Mouse (Mus musculus) heart, embryonic 10.5 days (tissue): ENCODE measurements around the gene Aco2. TPM values are rescaled to one million over a fixed set of nuclear protein-coding genes. Genes with fewer than 3 reads are reported as not detected.

Experiments used
- DNase-seq: peaks from one replicate; pipeline ENCODE4 v3.0.0-alpha.2; 2017; ENCODE audit warnings: low spot score
- H3K27ac ChIP-seq: fragments of 300-500 bp; sonication (generic); 2 replicates; pipeline ENCODE4 v1.5.1; 2016; ENCODE audit warnings: mild to moderate bottlenecking
- H3K27me3 ChIP-seq: fragments of 300-500 bp; sonication (generic); 2 replicates; pipeline ENCODE4 v1.6.1; 2016; ENCODE audit warnings: mild to moderate bottlenecking; ENCODE audit not compliant: poor library complexity, insufficient read depth, severe bottlenecking
- H3K36me3 ChIP-seq: fragments of 300-500 bp; sonication (generic); 2 replicates; pipeline ENCODE4 v1.6.1; 2016; ENCODE audit warnings: mild to moderate bottlenecking, moderate library complexity
- H3K4me1 ChIP-seq: fragments of 300-500 bp; sonication (generic); 2 replicates; pipeline ENCODE4 v1.6.1; 2016; ENCODE audit warnings: mild to moderate bottlenecking
- H3K4me3 ChIP-seq: fragments of 300-500 bp; sonication (generic); 2 replicates; pipeline ENCODE4 v1.5.1; 2016; ENCODE audit warnings: mild to moderate bottlenecking, moderate library complexity
- H3K9me3 ChIP-seq: fragments of 300-500 bp; sonication (generic); 2 replicates; pipeline ENCODE4 v1.6.1; 2016; ENCODE audit warnings: mild to moderate bottlenecking, moderate library complexity
- WGBS: fragments of 180-500 bp; shearing (Covaris S2); methylation state at CpG from one replicate; pipeline ENCODE4 v1.1.7; 2016; 5-methylcytosine and 5-hydroxymethylcytosine counted together
- polyA plus RNA-seq: library from polyadenylated mRNA; unstranded; fragments of >200 nt; fragmentation: Nextera tagmentation; extraction: Ambion mirVana; gene quantifications from 2 replicates; pipeline ENCODE4 v1.2.1, GENCODE M21; 2016

Aco2 gene
- polyA plus RNA-seq, 1 experiment from 2014 or later = 320 TPM

DNA sequence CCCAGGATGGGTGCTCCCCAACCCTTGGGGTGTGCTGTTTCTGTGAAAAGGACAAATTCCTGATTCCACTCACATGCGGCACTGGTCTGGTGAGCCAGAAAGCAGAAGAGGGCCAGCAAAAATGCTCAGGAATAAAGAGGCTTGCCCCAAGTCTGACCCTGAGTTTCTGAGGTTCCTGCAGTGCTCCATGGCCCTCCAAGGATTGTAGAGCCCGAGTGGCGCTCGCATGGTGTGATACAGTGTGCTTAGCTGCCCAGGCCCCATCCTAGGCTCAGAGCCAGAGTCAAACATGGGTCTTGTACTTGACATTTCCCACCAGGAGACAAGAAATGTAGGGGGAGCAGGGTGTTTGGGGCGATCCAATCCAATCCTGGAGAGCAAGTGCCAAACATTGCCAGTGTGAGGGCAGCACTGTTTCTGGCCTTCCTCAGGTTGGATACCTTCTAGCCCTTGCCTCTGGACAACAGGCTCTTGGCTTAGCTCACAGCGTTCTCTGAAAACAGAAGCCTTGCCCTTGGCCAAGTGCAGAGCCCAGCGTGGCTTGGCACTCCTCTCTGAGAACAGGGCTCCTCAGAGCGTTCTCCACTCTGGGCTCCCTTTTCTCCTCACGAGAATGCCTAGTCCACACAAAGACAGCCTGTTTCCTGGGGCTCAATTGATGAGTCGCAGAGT is 48.6 kb downstream of the Aco2 start:
- H3K4me3 ChIP-seq = no peak overlapping the region
- peaks cover 25% of the 10 kb centered on the region for H3K36me3 ChIP-seq
- no peak overlapping the region for H3K27ac ChIP-seq
- WGBS = 89% methylated on average over 10 of the region's 10 CpGs
- no peaks in the 10 kb centered on the region for H3K27me3 ChIP-seq
- H3K4me1 ChIP-seq = peaks cover 14% of the 10 kb centered on the region
- no peak for DNase-seq
- no peaks in the 10 kb centered on the region for H3K9me3 ChIP-seq

DNA sequence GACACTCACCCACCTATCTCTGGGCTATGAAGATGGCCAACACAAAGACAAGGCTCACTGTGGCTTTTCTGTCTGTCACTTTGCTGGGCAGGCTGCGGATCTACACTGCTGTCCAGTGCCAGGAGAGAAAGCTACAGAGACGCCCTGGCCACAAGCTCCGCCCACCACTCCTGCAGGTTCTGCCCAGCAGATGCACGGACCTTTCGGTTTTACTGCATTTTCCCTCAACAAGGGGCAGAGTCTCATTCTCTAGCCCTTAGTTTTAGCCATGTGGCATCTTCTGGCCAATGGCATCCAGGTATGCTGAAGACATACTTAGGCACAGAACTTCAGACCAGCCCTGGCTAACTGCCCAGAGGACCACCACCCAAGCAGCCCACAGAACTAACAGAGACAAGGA is 49.1 kb downstream of the Aco2 start:
- no peaks in the 10 kb centered on the region for H3K27me3 ChIP-seq
- DNase-seq = no peak
- H3K4me1 ChIP-seq = peaks cover 15% of the 10 kb centered on the region
- H3K9me3 ChIP-seq = no peaks in the 10 kb centered on the region
- peaks cover 20% of the 10 kb centered on the region for H3K36me3 ChIP-seq
- no peak overlapping the region for H3K27ac ChIP-seq
- no peak overlapping the region for H3K4me3 ChIP-seq
- WGBS = 70% methylated on average over 5 of the region's 5 CpGs

DNA sequence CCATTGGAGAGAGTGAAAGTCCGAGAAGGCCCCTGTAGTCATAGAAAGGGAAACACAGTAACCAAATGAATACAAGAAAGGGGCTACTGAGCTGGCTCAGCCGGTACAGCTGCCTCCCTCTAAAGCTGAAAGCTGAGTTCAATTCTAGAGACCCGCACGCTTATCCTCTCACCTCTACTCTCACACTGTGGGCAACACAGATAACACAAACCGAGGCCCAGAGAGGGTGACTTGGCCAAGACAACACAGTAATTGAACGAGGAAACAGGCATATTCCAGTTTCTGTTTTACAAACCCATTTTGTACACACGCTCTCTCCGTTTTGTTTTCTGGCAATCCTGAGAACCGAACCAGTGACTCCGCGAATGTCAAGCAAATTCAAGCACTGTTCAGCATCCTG is 52.8 kb downstream of the Aco2 start:
- Histone ChIP-seq H3K27ac (no peak overlapping the region), H3K36me3 (peaks cover 6% of the 10 kb centered on the region), H3K27me3 (no peaks in the 10 kb centered on the region), H3K4me3 (peak overlapping the region; percentile 75), H3K9me3 (no peaks in the 10 kb centered on the region), H3K4me1 (peaks cover 20% of the 10 kb centered on the region)
- 75% methylated on average over 11 of the region's 11 CpGs for WGBS
- DNase-seq = no peak

DNA sequence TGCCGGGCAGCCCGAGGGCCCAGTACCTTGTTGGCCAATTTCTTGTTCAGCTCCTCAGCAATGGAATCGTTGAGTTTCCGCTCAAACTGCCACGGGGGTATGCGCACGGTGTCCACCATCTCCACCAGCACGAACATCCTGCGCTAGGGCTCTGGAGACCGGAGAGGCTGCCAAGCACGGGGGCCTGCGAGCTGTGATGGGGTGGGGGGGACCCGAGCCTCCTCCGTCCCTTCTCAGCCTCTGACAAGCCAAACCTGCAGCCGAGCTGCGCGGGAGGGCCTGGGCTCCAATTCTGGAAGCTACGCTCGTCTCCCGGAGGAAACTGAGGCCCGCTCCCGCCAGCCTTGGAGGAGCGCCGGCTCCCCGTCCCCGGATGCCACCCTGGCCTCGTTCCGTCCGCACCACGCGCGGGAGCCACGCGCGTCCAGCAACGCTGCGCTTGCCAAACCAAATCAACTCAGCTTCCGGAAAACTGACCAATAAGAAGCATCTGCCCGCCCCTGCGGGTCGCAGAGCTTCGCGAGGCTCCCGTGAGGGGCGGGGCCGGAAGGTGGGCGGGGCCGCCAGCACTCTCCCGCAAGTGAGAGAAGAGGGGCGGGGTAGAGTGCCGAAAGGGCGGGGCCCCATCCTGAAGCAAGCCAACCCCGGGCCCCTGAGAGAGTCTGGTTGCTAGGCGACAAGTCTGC is 53.8 kb downstream of the Aco2 start, which contains the start of gene Polr3h:
TSS of gene Polr3h (minus strand) at position 481 of the 686 bp plus-strand sequence.
- peak; percentile 98 for DNase-seq
- WGBS = under 1% methylated on average over 54 of the region's 54 CpGs
- H3K27ac ChIP-seq = peak within 1 kb of the TSS; percentile 85

DNA sequence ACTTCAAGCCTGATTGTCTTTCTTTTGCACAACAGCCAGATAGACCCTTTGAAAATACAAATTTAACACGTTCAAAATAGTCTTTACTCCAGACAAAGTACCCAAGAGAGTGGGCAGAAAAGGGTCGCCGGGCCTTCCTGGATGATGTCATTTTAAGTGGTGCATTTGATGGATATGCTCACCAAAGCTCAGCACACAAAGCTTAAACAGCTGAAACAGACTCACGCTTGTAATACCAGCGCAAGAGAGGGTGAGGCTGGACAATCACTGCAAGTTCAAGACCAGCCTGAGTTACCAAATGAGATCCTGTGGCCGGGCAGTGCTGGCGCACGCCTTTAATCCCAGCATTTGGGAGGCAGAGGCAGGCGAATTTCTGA is 54.3 kb downstream of the Aco2 start:
- WGBS = 35% methylated on average over 9 of the region's 9 CpGs
- Histone ChIP-seq H3K27me3 (no peaks in the 10 kb centered on the region), H3K4me3 (peak overlapping the region; percentile 75), H3K4me1 (peaks cover 20% of the 10 kb centered on the region), H3K36me3 (peaks cover 6% of the 10 kb centered on the region), H3K9me3 (no peaks in the 10 kb centered on the region), H3K27ac (no peak overlapping the region; the same call in 1 of the 2 replicates)
- DNase-seq = no peak

More for the DNA sequence above, 53.8 kb downstream of the Aco2 start, which contains the start of gene Polr3h:
- Histone ChIP-seq H3K4me3 (peak within 1 kb of the TSS; percentile 75), H3K9me3 (no peaks in the 10 kb centered on the region), H3K4me1 (peaks cover 20% of the 10 kb centered on the region), H3K27me3 (no peaks in the 10 kb centered on the region), H3K36me3 (peaks cover 6% of the 10 kb centered on the region)

DNA sequence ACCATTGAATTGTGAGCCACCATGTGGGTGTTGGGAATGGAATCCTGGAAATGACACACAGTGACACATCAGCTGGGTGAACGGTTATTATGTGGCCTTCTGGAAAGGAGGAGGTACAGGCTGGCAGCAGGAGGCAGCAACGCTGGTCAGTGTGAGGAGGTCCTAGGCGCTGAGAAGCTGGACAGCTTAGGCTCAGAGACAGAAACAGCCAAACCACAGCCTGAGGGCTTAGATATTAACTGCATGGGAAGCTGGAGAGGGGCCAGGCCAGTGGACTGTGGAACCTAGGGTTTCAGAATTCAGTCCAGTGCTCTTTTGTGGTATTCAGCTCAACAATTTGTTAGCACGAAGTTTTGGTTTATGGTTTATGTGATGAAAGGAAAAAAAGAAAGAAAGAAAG is 55.6 kb downstream of the Aco2 start:
- peaks cover 20% of the 10 kb centered on the region for H3K4me1 ChIP-seq

DNA sequence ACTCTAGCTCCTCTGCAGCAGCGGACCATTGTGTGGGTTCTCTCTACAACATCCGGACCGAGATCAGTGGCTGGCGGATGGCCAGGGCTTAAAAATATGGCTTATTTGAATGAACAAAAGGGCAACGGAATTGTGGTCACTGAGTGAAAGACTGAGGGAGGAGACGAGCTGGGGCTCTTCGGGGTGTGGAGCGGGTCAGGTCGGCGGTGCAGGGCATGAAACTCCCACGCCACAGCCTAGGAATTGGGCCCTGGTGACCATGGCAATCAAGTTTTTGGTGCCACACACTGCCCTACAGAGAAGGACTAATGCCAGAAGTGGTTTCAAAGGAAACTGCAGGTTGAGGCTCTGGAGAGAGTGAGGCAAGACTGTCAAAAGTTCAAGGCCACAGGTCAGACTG is 56.2 kb downstream of the Aco2 start:
- H3K4me3 ChIP-seq = no peak overlapping the region
- peaks cover 20% of the 10 kb centered on the region for H3K4me1 ChIP-seq
- 0 out of 2 replicates have a peak, but pooled peaks cover under 1% of the 10 kb centered on the region for H3K27me3 ChIP-seq
- WGBS = 69% methylated on average over 11 of the region's 11 CpGs
- no peak for DNase-seq
- peaks cover 1% of the 10 kb centered on the region; the same call in 1 of the 2 replicates for H3K36me3 ChIP-seq
- no peak overlapping the region for H3K27ac ChIP-seq
- no peaks in the 10 kb centered on the region for H3K9me3 ChIP-seq

More for the DNA sequence above, 55.6 kb downstream of the Aco2 start:
- Histone ChIP-seq H3K9me3 (no peaks in the 10 kb centered on the region), H3K36me3 (peaks cover 3% of the 10 kb centered on the region; the same call in 1 of the 2 replicates), H3K27me3 (no peaks in the 10 kb centered on the region), H3K27ac (no peak overlapping the region), H3K4me3 (no peak overlapping the region)
- 64% methylated on average over 4 of the region's 4 CpGs for WGBS
- no peak for DNase-seq

DNA sequence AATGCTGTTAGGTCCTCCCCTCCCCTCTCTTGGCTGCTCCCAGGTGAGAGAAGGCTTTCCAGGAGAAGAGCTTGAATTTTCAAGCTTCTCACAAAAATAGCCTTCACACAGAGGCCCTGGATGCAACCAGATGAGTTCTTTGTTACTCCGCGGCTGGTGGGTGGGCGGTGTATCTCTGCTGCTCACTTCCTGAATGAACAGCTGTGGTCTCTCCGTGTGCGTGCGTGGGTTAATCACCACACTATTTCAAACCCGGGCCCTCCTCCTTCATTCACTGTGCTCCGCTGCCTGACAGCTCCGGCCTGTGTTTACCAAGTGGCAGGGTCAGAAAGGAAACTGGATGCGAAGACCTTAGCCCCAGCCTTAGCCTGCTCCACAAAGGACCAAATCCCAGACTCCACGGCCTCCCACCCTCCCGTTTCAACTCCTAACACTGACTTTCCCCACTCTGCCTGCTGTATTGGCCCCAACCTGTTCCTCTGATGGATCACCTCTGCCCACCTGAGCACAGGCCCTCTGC is 60.9 kb downstream of the Aco2 start:
- Histone ChIP-seq H3K27me3 (peaks cover 13% of the 10 kb centered on the region), H3K27ac (no peak overlapping the region), H3K36me3 (no peaks in the 10 kb centered on the region), H3K4me1 (peaks cover 20% of the 10 kb centered on the region), H3K4me3 (no peak overlapping the region), H3K9me3 (no peaks in the 10 kb centered on the region)
- DNase-seq = no peak
- WGBS = 50% methylated on average over 12 of the region's 12 CpGs

DNA sequence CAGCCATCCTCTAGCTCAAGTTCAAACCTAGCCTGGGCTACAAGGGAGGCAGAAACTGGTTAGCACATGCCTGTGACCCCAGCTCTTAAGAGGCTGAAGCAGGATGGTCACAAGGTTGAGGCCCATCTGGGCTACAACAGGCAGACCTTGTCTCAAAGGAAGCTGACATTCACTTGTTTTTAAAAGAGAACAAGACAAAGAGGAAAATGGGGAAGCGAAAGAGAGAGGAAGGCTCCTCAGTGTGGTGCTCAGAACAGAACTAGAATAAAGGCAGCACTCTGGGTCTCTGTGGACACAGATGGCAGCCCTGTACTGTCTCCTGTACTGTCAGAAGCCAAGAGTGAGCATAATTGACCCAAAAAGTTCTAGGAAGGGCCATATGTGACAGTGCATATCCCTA is 61.9 kb downstream of the Aco2 start:
- no peak overlapping the region for H3K4me3 ChIP-seq
- WGBS = 74% methylated on average over 1 of the region's 1 CpGs
- peaks cover 18% of the 10 kb centered on the region for H3K27me3 ChIP-seq
- H3K36me3 ChIP-seq = no peaks in the 10 kb centered on the region
- H3K27ac ChIP-seq = no peak overlapping the region
- H3K4me1 ChIP-seq = peaks cover 28% of the 10 kb centered on the region
- DNase-seq = no peak
- no peaks in the 10 kb centered on the region for H3K9me3 ChIP-seq

DNA sequence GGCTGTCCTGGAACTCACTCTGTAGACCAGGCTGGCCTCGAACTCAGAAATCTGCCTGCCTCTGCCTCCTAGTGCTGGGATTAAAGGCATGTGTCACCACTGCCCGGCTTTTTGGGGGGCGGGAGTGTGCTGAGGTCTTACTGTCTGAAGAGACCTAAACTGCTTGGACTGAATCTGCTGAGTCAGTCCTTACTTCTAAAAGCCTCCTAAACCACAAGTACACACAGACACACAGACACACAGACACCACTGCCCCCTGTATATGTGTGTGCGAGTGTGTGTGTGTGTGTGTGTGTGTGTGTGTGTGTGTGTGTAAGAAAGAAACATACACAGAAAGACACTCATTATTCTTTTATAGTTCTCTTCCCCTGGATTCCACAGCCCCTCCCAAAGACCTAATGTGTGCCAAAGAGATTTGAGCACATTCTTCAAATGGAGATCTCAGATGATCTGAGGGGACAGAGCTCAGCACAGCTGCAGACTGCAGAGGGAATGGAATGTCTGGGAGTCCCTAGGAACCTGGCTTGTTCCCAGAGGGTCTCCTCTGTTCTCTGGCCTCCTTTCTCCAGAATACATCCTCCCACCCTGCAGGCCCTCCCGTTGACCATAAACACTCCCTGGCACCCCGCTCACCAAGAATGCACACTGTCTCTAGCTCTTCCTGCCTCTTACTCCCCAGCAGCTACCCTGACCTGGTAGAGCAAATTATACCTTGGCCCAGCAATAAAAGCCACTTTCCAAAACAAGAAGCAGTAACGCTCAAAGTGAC is 63.9 kb downstream of the Aco2 start:
- 53% methylated on average over 7 of the region's 7 CpGs for WGBS
- H3K4me3 ChIP-seq = peak overlapping the region; percentile 62
- peak overlapping the region; percentile 77 for H3K27ac ChIP-seq
- no peak for DNase-seq
- H3K27me3 ChIP-seq = peaks cover 18% of the 10 kb centered on the region
- no peaks in the 10 kb centered on the region for H3K9me3 ChIP-seq
- peaks cover 28% of the 10 kb centered on the region for H3K4me1 ChIP-seq
- no peaks in the 10 kb centered on the region for H3K36me3 ChIP-seq

DNA sequence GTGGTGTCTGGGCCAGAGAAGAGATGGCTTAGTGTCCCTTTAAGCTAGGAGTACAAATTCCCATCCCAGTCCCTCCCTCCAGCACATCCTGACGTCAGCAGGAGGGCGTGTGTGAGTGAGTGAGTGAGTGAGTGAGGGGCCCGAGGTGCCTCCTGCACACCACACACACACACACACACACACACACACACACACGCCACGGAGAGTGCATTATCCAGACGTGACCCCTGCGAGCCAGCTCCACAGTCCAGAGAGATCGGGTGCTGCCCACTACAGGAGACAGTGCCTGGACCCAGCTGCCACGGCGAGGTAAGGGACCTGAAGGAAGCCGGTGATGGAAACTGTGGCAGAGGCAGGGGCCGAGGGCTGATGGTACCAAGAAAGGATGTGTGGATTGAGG is 64.6 kb downstream of the Aco2 start, which contains the start of gene Csdc2:
TSS of gene Csdc2 (plus strand) at position 81 of the 400 bp plus-strand sequence.
- H3K27ac ChIP-seq = peak within 1 kb of the TSS; percentile 77
- H3K4me1 ChIP-seq = peaks cover 28% of the 10 kb centered on the region
- peak; percentile 82 for DNase-seq
- no peaks in the 10 kb centered on the region for H3K9me3 ChIP-seq
- under 1% methylated on average over 12 of the region's 12 CpGs for WGBS
- peaks cover 18% of the 10 kb centered on the region for H3K27me3 ChIP-seq
- H3K4me3 ChIP-seq = peak within 1 kb of the TSS; percentile 62
- no peaks in the 10 kb centered on the region for H3K36me3 ChIP-seq

DNA sequence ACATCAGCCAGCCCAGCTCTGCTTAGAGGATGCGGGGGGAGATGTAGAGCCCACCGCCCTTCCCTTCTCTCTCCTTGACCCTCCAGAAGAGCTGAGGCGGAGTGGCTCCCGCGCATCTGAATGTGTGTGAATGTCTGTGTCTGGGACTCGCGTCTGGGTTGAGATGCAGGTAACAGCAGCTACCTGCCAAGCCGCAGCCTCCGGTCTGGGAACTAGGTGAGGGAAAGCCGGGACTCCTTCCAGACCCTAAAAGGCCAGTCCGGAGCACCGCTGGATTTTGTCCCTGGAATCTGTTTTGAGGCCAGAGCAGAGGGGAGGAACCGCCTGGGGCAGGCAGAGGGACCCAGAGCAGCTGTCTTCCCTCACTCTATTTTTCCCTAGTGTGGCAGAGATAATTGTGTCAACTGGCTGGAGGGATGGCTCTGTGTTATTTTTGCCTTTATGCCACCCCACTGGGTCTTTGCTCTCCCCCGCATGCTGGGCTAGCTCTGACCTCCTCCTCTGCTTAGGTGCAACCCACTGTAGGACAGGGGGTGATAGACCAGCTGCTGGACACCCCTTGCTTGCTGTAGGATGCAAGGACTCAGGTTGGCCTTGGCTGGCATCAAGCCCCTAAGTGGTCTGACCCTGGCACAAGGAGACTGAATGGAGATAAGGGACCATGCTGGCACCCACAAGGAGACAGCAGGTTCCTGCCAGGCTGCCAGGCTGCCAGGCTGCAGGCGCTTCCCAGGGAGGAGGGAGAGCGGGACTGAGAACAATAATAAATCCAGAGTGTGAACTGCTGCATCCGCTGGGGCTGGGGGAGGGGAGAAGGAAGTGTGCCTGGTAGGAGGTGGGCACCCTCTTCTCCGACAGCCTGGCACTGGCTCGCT is 65.2 kb downstream of the Aco2 start:
- H3K27me3 ChIP-seq = peaks cover 18% of the 10 kb centered on the region
- DNase-seq = no peak
- peak overlapping the region; percentile 62 for H3K4me3 ChIP-seq
- H3K27ac ChIP-seq = peak overlapping the region; percentile 77
- H3K4me1 ChIP-seq = peaks cover 29% of the 10 kb centered on the region
- H3K9me3 ChIP-seq = no peaks in the 10 kb centered on the region
- 10% methylated on average over 19 of the region's 19 CpGs for WGBS
- H3K36me3 ChIP-seq = no peaks in the 10 kb centered on the region
